Mouse (Mus musculus): ENCODE data around the gene Abhd12b. TPM values are rescaled to one million over a fixed set of nuclear protein-coding genes. Genes with fewer than 3 reads are reported as not detected.

Abhd12b gene
- polyA plus RNA-seq, 1 experiment from 2014 or later: 0.34 TPM

Other genes starting within 250 kb of the Abhd12b start
- gene Sav1, start 167.1 kb upstream of the Abhd12b start, polyA plus RNA-seq (2015; fragmentation: Nextera tagmentation; extraction: Ambion mirVana): 1.5 and 2.8 TPM in 2 replicates
- gene Nin, start 40.4 kb upstream of the Abhd12b start, polyA plus RNA-seq (2015; fragmentation: Nextera tagmentation; extraction: Ambion mirVana): 14.9 and 16.6 TPM in 2 replicates
- gene Pygl, start 77.3 kb downstream of the Abhd12b start, polyA plus RNA-seq (2015; fragmentation: Nextera tagmentation; extraction: Ambion mirVana): 5.4 and 8.2 TPM in 2 replicates
- 56.2 and 61.8 TPM in 2 replicates for gene Trim9, start 193.5 kb downstream of the Abhd12b start, polyA plus RNA-seq (2015; fragmentation: Nextera tagmentation; extraction: Ambion mirVana)